In the genomic region with DNA sequence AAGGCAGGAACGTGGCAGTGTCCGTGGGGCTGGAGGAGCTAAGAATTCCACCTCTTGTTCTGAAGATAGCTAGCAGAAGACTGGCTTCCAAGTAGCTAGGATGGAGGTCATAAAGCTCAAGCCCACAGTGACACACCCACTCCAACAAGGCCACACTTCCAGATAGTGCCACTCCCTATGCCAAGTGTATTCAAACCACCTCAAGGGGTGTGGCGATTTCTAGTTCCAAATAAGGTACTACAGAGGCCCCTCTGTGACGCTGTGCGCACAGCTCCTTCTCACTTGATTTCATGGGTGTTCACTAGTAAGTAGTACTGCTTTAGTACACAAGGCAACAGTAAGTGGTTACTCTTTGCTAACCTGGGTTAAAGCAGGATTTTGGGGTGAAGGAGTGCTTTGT, we compare ENCODE assay signal across 10 mouse cellular contexts.
A peak's percentile ranks its signal among the peaks of the same experiment; 100 is the strongest.
DNase-seq lines count a peak whose midpoint lies in the region; ATAC-seq lines count a peak whose summit lies in the region.
"Had no signal": no experiment of that assay in that cellular context is flagged by ENCODE, and none has a peak within 500 bp of the region (broad histone marks: within the 10 kb centered on the region; RNA-seq: fewer than 3 reads in every experiment).

No protein-coding gene starts in this region.

- no peaks in the 10 kb centered on the region for H3K27me3 ChIP-seq in embryonic facial prominence, embryonic 11.5 days (ENCODE audit: control insufficient read depth, insufficient read depth, low read length)
- no peaks in the 10 kb centered on the region for H3K27me3 ChIP-seq in embryonic facial prominence, embryonic 10.5 days (replicated peaks; ENCODE audit: low read depth, poor library complexity, severe bottlenecking)
- no peaks in the 10 kb centered on the region for H3K27me3 ChIP-seq in liver, embryonic 16.5 days (ENCODE audit: control insufficient read depth, insufficient read depth, low read depth, low read length)
- no peaks in the 10 kb centered on the region for H3K27me3 ChIP-seq in midbrain, embryonic 14.5 days (ENCODE audit: control insufficient read depth, insufficient read depth, low read length)

- ATAC-seq in embryonic facial prominence, embryonic 11.5 days (replicated peaks; ENCODE audit: insufficient number of reproducible peaks, low FRiP score, low TSS enrichment, low read depth), result peak; percentile 67; the same call in 1 of the 2 replicates
- peak; percentile 74 for ATAC-seq in erythroblast, adult 5-6 weeks (replicated peaks; ENCODE audit: low FRiP score, poor library complexity, severe bottlenecking)
- peak; percentile 89 for ATAC-seq in liver, embryonic 16.5 days (ENCODE audit: low read depth)
- no peak for ATAC-seq in midbrain, embryonic 14.5 days (ENCODE audit: low FRiP score, low TSS enrichment)

- no peak for DNase-seq in embryonic facial prominence, embryonic 11.5 days (ENCODE audit: low spot score)
- DNase-seq in embryonic facial prominence, embryonic 10.5 days (ENCODE audit: low spot score), result no peak
- DNase-seq in CD4-positive, CD25-positive, alpha-beta regulatory T cell, adult 2 months (ENCODE audit: low read depth, low spot score), result peak; percentile 60
- no peak for DNase-seq in right cerebral cortex, adult 2 months (ENCODE audit: low spot score in 2 of 2)
- no peak for DNase-seq in cerebellum, adult 11 months
- DNase-seq in midbrain, embryonic 14.5 days, result no peak
- DNase-seq: cerebellum, adult 9-11 months; heart, adult 11 months had no signal

- no peak overlapping the region for H3K4me3 ChIP-seq in embryonic facial prominence, embryonic 11.5 days (ENCODE audit: low read depth, low read length)
- H3K4me3 ChIP-seq in embryonic facial prominence, embryonic 10.5 days, result no peak overlapping the region
- H3K4me3 ChIP-seq in liver, embryonic 16.5 days (ENCODE audit: low read depth, low read length), result peak overlapping the region; percentile 38
- no peak overlapping the region for H3K4me3 ChIP-seq in midbrain, embryonic 14.5 days (replicated peaks; ENCODE audit: low read depth, low read length)

- H3K27ac ChIP-seq in embryonic facial prominence, embryonic 11.5 days (replicated peaks; ENCODE audit: low read depth, low read length), result no peak overlapping the region
- no peak overlapping the region for H3K27ac ChIP-seq in embryonic facial prominence, embryonic 10.5 days (replicated peaks)
- peak overlapping the region; percentile 87 for H3K27ac ChIP-seq in liver, embryonic 16.5 days (ENCODE audit: low read length)
- H3K27ac ChIP-seq in midbrain, embryonic 14.5 days (replicated peaks; ENCODE audit: low read depth, low read length), result no peak overlapping the region

- H3K4me2 ChIP-seq in embryonic facial prominence, embryonic 11.5 days (ENCODE audit: low read depth, low read length), result no peak overlapping the region
- H3K4me2 ChIP-seq in liver, embryonic 16.5 days (ENCODE audit: low read depth, low read length), result peak overlapping the region; percentile 61
- H3K4me2 ChIP-seq in midbrain, embryonic 14.5 days (ENCODE audit: low read length), result no peak overlapping the region

- no peaks in the 10 kb centered on the region for H3K4me1 ChIP-seq in embryonic facial prominence, embryonic 11.5 days (ENCODE audit: control insufficient read depth, insufficient read depth, low read length)
- peaks cover 8% of the 10 kb centered on the region; the same call in 1 of the 2 replicates for H3K4me1 ChIP-seq in embryonic facial prominence, embryonic 10.5 days
- H3K4me1 ChIP-seq in liver, embryonic 16.5 days (ENCODE audit: control insufficient read depth, low read depth, low read length), result peaks cover 52% of the 10 kb centered on the region
- peaks cover 8% of the 10 kb centered on the region for H3K4me1 ChIP-seq in midbrain, embryonic 14.5 days (ENCODE audit: control insufficient read depth, insufficient read depth, low read length)

- H3K9ac ChIP-seq in embryonic facial prominence, embryonic 11.5 days (replicated peaks; ENCODE audit: low read length), result no peak overlapping the region
- H3K9ac ChIP-seq in liver, embryonic 16.5 days (ENCODE audit: low read depth, low read length), result peak overlapping the region; percentile 39
- H3K9ac ChIP-seq in midbrain, embryonic 14.5 days (replicated peaks; ENCODE audit: low read length), result no peak overlapping the region

- WGBS in embryonic facial prominence, embryonic 11.5 days, result 93% methylated on average over 5 of the region's 5 CpGs
- 96% methylated on average over 5 of the region's 5 CpGs for whole genome bisulfite sequencing in embryonic facial prominence, embryonic 10.5 days
- WGBS in liver, embryonic 16.5 days (ENCODE audit: insufficient replicate concordance), result 41% methylated on average over 5 of the region's 5 CpGs
- WGBS in midbrain, embryonic 14.5 days, result 98% methylated on average over 5 of the region's 5 CpGs

- H3K36me3 ChIP-seq in embryonic facial prominence, embryonic 11.5 days (replicated peaks; ENCODE audit: control insufficient read depth, insufficient read depth, low read depth, low read length), result no peaks in the 10 kb centered on the region; the same call in 1 of the 2 replicates
- peaks cover 36% of the 10 kb centered on the region for H3K36me3 ChIP-seq in embryonic facial prominence, embryonic 10.5 days (replicated peaks)
- H3K36me3 ChIP-seq in liver, embryonic 16.5 days (ENCODE audit: control insufficient read depth, insufficient read depth), result no peaks in the 10 kb centered on the region
- H3K36me3 ChIP-seq in midbrain, embryonic 14.5 days (ENCODE audit: control insufficient read depth, insufficient read depth, low read length), result peaks cover 8% of the 10 kb centered on the region; the same call in 1 of the 2 replicates

- no peaks in the 10 kb centered on the region for H3K9me3 ChIP-seq in embryonic facial prominence, embryonic 11.5 days (replicated peaks; ENCODE audit: control insufficient read depth, low read length)
- H3K9me3 ChIP-seq in embryonic facial prominence, embryonic 10.5 days, result no peaks in the 10 kb centered on the region
- no peaks in the 10 kb centered on the region for H3K9me3 ChIP-seq in liver, embryonic 16.5 days (replicated peaks; ENCODE audit: control insufficient read depth, low read length)
- no peaks in the 10 kb centered on the region for H3K9me3 ChIP-seq in midbrain, embryonic 14.5 days (ENCODE audit: control insufficient read depth, low read length)
